In the genomic region with DNA sequence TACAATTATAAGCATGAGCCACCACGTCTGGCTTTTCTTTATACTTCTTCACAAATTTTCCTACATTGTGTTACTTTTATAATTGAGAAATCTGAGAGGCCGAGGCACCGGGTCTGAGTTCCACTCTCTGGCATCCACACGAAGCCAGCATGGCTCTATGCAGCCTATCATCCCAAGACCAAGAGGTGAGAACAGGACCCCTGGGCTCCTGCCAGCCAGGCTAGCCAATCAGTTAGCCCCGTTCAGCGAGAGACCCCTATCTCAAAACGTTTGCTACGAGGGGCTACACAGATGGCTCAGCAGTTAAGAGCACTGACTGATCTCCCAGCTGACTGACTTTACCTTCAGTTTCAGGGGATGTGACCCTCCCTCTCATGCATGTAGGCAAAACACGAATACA, we compare ENCODE assay signal across 34 mouse cellular contexts. TPM values are rescaled to one million over a fixed set of nuclear protein-coding genes. Genes with fewer than 3 reads are reported as not detected.
"Had no signal": no experiment of that assay in that cellular context is flagged by ENCODE, and none has a peak within 500 bp of the region (broad histone marks: within the 10 kb centered on the region; RNA-seq: fewer than 3 reads in every experiment).

No protein-coding gene starts in this region.

- DNase-seq: left cerebral cortex, postnatal 4 days; liver; liver, embryonic 13.5 days; liver, postnatal 0 days; lung, adult 18-20 months; lung, adult 2 months; lung, embryonic 14.5 days; lung, postnatal 10 days; lung, postnatal 14 days; lung, postnatal 36 days; lung, postnatal 4 days; midbrain, embryonic 14.5 days had no signal

- ATAC-seq: liver, embryonic 12.5 days; liver, postnatal 0 days; lung, postnatal 0 days; midbrain, embryonic 15.5 days; midbrain, embryonic 16.5 days had no signal

- H3K4me2 ChIP-seq: limb, embryonic 12.5 days; limb, embryonic 13.5 days; limb, embryonic 15.5 days; liver, embryonic 11.5 days; liver, embryonic 12.5 days; liver, embryonic 13.5 days; liver, embryonic 15.5 days; lung, embryonic 14.5 days; lung, embryonic 15.5 days; midbrain, embryonic 12.5 days; midbrain, embryonic 15.5 days; neural tube, embryonic 12.5 days had no signal

- H3K27ac ChIP-seq: limb, embryonic 10.5 days; limb, embryonic 12.5 days; limb, embryonic 13.5 days; limb, embryonic 15.5 days; liver, embryonic 14.5 days; liver, embryonic 15.5 days; lung, embryonic 15.5 days; macrophage; midbrain, embryonic 10.5 days; midbrain, embryonic 12.5 days; midbrain, embryonic 15.5 days; neural tube, embryonic 12.5 days had no signal

- H3K9me3 ChIP-seq: limb, embryonic 10.5 days; limb, embryonic 12.5 days; limb, embryonic 13.5 days; limb, embryonic 15.5 days; liver, embryonic 12.5 days; liver, embryonic 13.5 days; liver, embryonic 15.5 days; lung, embryonic 15.5 days; megakaryocyte, embryonic 14.5 days; midbrain, embryonic 10.5 days; midbrain, embryonic 12.5 days; midbrain, embryonic 15.5 days; neural tube, embryonic 12.5 days had no signal

- H3K27me3 ChIP-seq: limb, embryonic 12.5 days; limb, embryonic 13.5 days; limb, embryonic 15.5 days; liver, embryonic 12.5 days; liver, embryonic 13.5 days; liver, embryonic 15.5 days; lung, embryonic 15.5 days; megakaryocyte, embryonic 14.5 days; midbrain, embryonic 12.5 days; midbrain, embryonic 15.5 days; neural tube, embryonic 12.5 days had no signal

- H3K4me3 ChIP-seq: limb, embryonic 10.5 days; limb, embryonic 12.5 days; limb, embryonic 13.5 days; limb, embryonic 15.5 days; liver, embryonic 12.5 days; liver, embryonic 13.5 days; liver, embryonic 15.5 days; lung, embryonic 15.5 days; megakaryocyte, embryonic 14.5 days; midbrain, embryonic 10.5 days; midbrain, embryonic 12.5 days; midbrain, embryonic 15.5 days; myocyte; neural tube, embryonic 12.5 days had no signal

- H3K9ac ChIP-seq: limb, embryonic 12.5 days; limb, embryonic 13.5 days; limb, embryonic 15.5 days; liver, embryonic 12.5 days; liver, embryonic 13.5 days; liver, embryonic 14.5 days; liver, embryonic 15.5 days; liver, postnatal 0 days; lung, embryonic 14.5 days; lung, embryonic 15.5 days; midbrain, embryonic 12.5 days; midbrain, embryonic 15.5 days; neural tube, embryonic 12.5 days had no signal

- H3K36me3 ChIP-seq: limb, embryonic 10.5 days; limb, embryonic 12.5 days; limb, embryonic 13.5 days; limb, embryonic 15.5 days; liver, embryonic 12.5 days; liver, embryonic 13.5 days; liver, embryonic 15.5 days; lung, embryonic 15.5 days; midbrain, embryonic 10.5 days; midbrain, embryonic 12.5 days; midbrain, embryonic 15.5 days; neural tube, embryonic 12.5 days had no signal

RNA-seq across cellular contexts. Expression of a gene that starts 50.1 kb away (rescaled TPM):
- total RNA-seq: liver, adult 2 months; megakaryocyte progenitor cell, adult 5-6 weeks; megakaryocyte, adult 5-6 weeks; monocyte, adult 5-6 weeks had no signal
- polyA plus RNA-seq: liver, adult 2 months; liver, postnatal 0 days; macrophage; myocyte had no signal
